Mouse (Mus musculus) intestine, embryonic 15.5 days (tissue): ENCODE results near the gene Samd4. TPM values are rescaled to one million over a fixed set of nuclear protein-coding genes. Genes with fewer than 3 reads are reported as not detected.

Experiments used
- ATAC-seq: fragments of 200-750 bp; cut with Nextera tagmentation; 2 replicates; pipeline ENCODE4 v1.8.0; 2017; ENCODE audit warnings: moderate TSS enrichment, moderate library complexity
- H3K27ac ChIP-seq: fragments of 300-500 bp; sonication (generic); 2 replicates; pipeline ENCODE4 v1.5.1; 2015; ENCODE audit warnings: mild to moderate bottlenecking, inconsistent platforms
- H3K27me3 ChIP-seq: fragments of 300-500 bp; sonication (generic); replicated peaks from 2 replicates; pipeline ENCODE4 v1.6.1; 2015; ENCODE audit warnings: inconsistent platforms
- H3K36me3 ChIP-seq: fragments of 300-500 bp; sonication (generic); 2 replicates; pipeline ENCODE4 v1.6.1; 2015; ENCODE audit warnings: inconsistent platforms
- H3K4me1 ChIP-seq: fragments of 300-500 bp; sonication (generic); replicated peaks from 2 replicates; pipeline ENCODE4 v1.6.1; 2015; ENCODE audit warnings: inconsistent platforms
- H3K4me2 ChIP-seq: fragments of 300-500 bp; sonication (generic); replicated peaks from 2 replicates; pipeline ENCODE4 v1.6.1; 2015; ENCODE audit warnings: mild to moderate bottlenecking, inconsistent platforms
- H3K4me3 ChIP-seq: fragments of 300-500 bp; sonication (generic); replicated peaks from 2 replicates; pipeline ENCODE4 v1.5.1; 2015; ENCODE audit warnings: inconsistent platforms
- H3K9ac ChIP-seq: fragments of 300-500 bp; sonication (generic); 2 replicates; pipeline ENCODE4 v1.6.1; 2015; ENCODE audit warnings: inconsistent platforms
- H3K9me3 ChIP-seq: fragments of 300-500 bp; sonication (generic); 2 replicates; pipeline ENCODE4 v1.6.1; 2016; ENCODE audit warnings: inconsistent platforms
- WGBS: fragments of 180-500 bp; shearing (Covaris S2); methylation state at CpG from one replicate; pipeline ENCODE4 v1.1.7; 2015; 5-methylcytosine and 5-hydroxymethylcytosine counted together
- polyA plus RNA-seq: library from polyadenylated mRNA; unstranded; fragments of >200 nt; fragmentation: Nextera tagmentation; extraction: Ambion mirVana; gene quantifications from 2 replicates; pipeline ENCODE4 v1.2.1, GENCODE M21; 2015

Samd4 gene
- polyA plus RNA-seq, 1 experiment from 2014 or later, result 5.4 TPM

GRCm38 (mm10) chr14:47065067-47065466 is 182.4 kb downstream of the Samd4 start:
- 46% methylated on average over 5 of the region's 5 CpGs for WGBS
- ATAC-seq, result no peak
- Histone ChIP-seq H3K27me3 (no peaks in the 10 kb centered on the region), H3K4me1 (no peaks in the 10 kb centered on the region), H3K36me3 (no peaks in the 10 kb centered on the region), H3K9ac (no peak overlapping the region), H3K4me3 (no peak overlapping the region), H3K27ac (no peak overlapping the region), H3K4me2 (no peak overlapping the region), H3K9me3 (no peaks in the 10 kb centered on the region)

- no peaks in the 10 kb centered on the region for H3K36me3 ChIP-seq
- no peaks in the 10 kb centered on the region for H3K9me3 ChIP-seq
- no peak for ATAC-seq
- WGBS, result 76% methylated on average over 5 of the region's 5 CpGs
- no peak overlapping the region for H3K4me2 ChIP-seq
- no peak overlapping the region for H3K9ac ChIP-seq
- H3K27ac ChIP-seq, result no peak overlapping the region
- H3K27me3 ChIP-seq, result no peaks in the 10 kb centered on the region
- H3K4me1 ChIP-seq, result no peaks in the 10 kb centered on the region
- H3K4me3 ChIP-seq, result no peak overlapping the region
Measured at GRCm38 (mm10) chr14:47066901-47067300, 184.2 kb downstream of the Samd4 start.

GRCm38 (mm10) chr14:47074045-47074666 is 191.5 kb downstream of the Samd4 start:
- Histone ChIP-seq H3K27ac (no peak overlapping the region), H3K4me1 (no peaks in the 10 kb centered on the region), H3K27me3 (no peaks in the 10 kb centered on the region), H3K9ac (no peak overlapping the region), H3K36me3 (no peaks in the 10 kb centered on the region), H3K9me3 (no peaks in the 10 kb centered on the region), H3K4me3 (no peak overlapping the region), H3K4me2 (no peak overlapping the region)
- no peak for ATAC-seq
- 74% methylated on average over 18 of the region's 18 CpGs for WGBS

- WGBS, result 74% methylated on average over 14 of the region's 14 CpGs
- Histone ChIP-seq H3K36me3 (no peaks in the 10 kb centered on the region), H3K4me1 (no peaks in the 10 kb centered on the region), H3K9me3 (no peaks in the 10 kb centered on the region), H3K27me3 (no peaks in the 10 kb centered on the region), H3K4me3 (no peak overlapping the region), H3K4me2 (no peak overlapping the region), H3K27ac (no peak overlapping the region), H3K9ac (no peak overlapping the region)
- ATAC-seq, result no peak
Measured at GRCm38 (mm10) chr14:47075010-47075677, 192.5 kb downstream of the Samd4 start.

GRCm38 (mm10) chr14:47075856-47076255 is 193.2 kb downstream of the Samd4 start:
- H3K4me2 ChIP-seq, result no peak overlapping the region
- 90% methylated on average over 5 of the region's 5 CpGs for WGBS

GRCm38 (mm10) chr14:47076956-47077575 is 194.4 kb downstream of the Samd4 start:
- Histone ChIP-seq H3K27ac (no peak overlapping the region), H3K9me3 (no peaks in the 10 kb centered on the region), H3K9ac (no peak overlapping the region), H3K4me3 (no peak overlapping the region), H3K4me1 (no peaks in the 10 kb centered on the region), H3K27me3 (no peaks in the 10 kb centered on the region), H3K36me3 (no peaks in the 10 kb centered on the region), H3K4me2 (no peak overlapping the region)
- no peak for ATAC-seq
- 94% methylated on average over 14 of the region's 14 CpGs for WGBS

More at GRCm38 (mm10) chr14:47075856-47076255, 193.2 kb downstream of the Samd4 start:
- Histone ChIP-seq H3K4me1 (no peaks in the 10 kb centered on the region), H3K4me3 (no peak overlapping the region), H3K27me3 (no peaks in the 10 kb centered on the region), H3K36me3 (no peaks in the 10 kb centered on the region), H3K27ac (no peak overlapping the region), H3K9ac (no peak overlapping the region), H3K9me3 (no peaks in the 10 kb centered on the region)
- ATAC-seq, result no peak

GRCm38 (mm10) chr14:47077576-47077970 is 194.9 kb downstream of the Samd4 start:
- no peak overlapping the region for H3K27ac ChIP-seq
- no peaks in the 10 kb centered on the region for H3K9me3 ChIP-seq
- no peaks in the 10 kb centered on the region for H3K36me3 ChIP-seq
- no peak overlapping the region for H3K4me3 ChIP-seq
- H3K4me1 ChIP-seq, result no peaks in the 10 kb centered on the region
- H3K27me3 ChIP-seq, result no peaks in the 10 kb centered on the region
- 87% methylated on average over 3 of the region's 3 CpGs for WGBS
- no peak overlapping the region for H3K4me2 ChIP-seq
- no peak for ATAC-seq
- no peak overlapping the region for H3K9ac ChIP-seq

GRCm38 (mm10) chr14:47079911-47080310 is 197.3 kb downstream of the Samd4 start:
- no peak overlapping the region for H3K4me3 ChIP-seq
- no peaks in the 10 kb centered on the region for H3K36me3 ChIP-seq
- ATAC-seq, result no peak
- H3K4me2 ChIP-seq, result no peak overlapping the region
- H3K9ac ChIP-seq, result no peak overlapping the region
- no peak overlapping the region for H3K27ac ChIP-seq
- H3K4me1 ChIP-seq, result no peaks in the 10 kb centered on the region
- 95% methylated on average over 7 of the region's 7 CpGs for WGBS
- H3K9me3 ChIP-seq, result no peaks in the 10 kb centered on the region
- no peaks in the 10 kb centered on the region for H3K27me3 ChIP-seq

GRCm38 (mm10) chr14:47083311-47083710 is 200.7 kb downstream of the Samd4 start:
- Histone ChIP-seq H3K9ac (no peak overlapping the region), H3K4me2 (no peak overlapping the region), H3K9me3 (no peaks in the 10 kb centered on the region), H3K4me1 (0 out of 2 replicates have a peak, but pooled peaks cover 5% of the 10 kb centered on the region), H3K27ac (no peak overlapping the region), H3K36me3 (no peaks in the 10 kb centered on the region), H3K27me3 (no peaks in the 10 kb centered on the region), H3K4me3 (no peak overlapping the region)
- ATAC-seq, result no peak
- 74% methylated on average over 9 of the region's 9 CpGs for WGBS

- 82% methylated on average over 6 of the region's 6 CpGs for WGBS
- H3K4me1 ChIP-seq, result 0 out of 2 replicates have a peak, but pooled peaks cover 5% of the 10 kb centered on the region
- ATAC-seq, result no peak
- H3K4me2 ChIP-seq, result no peak overlapping the region
- H3K36me3 ChIP-seq, result no peaks in the 10 kb centered on the region
- H3K9me3 ChIP-seq, result no peaks in the 10 kb centered on the region
- no peak overlapping the region for H3K27ac ChIP-seq
- H3K9ac ChIP-seq, result no peak overlapping the region
- no peak overlapping the region for H3K4me3 ChIP-seq
- no peaks in the 10 kb centered on the region for H3K27me3 ChIP-seq
Measured at GRCm38 (mm10) chr14:47083838-47084237, 201.2 kb downstream of the Samd4 start.

- 86% methylated on average over 2 of the region's 2 CpGs for WGBS
Measured at GRCm38 (mm10) chr14:47084686-47085085, 202.0 kb downstream of the Samd4 start.

GRCm38 (mm10) chr14:47086123-47086522 is 203.5 kb downstream of the Samd4 start:
- 63% methylated on average over 3 of the region's 3 CpGs for WGBS

More at GRCm38 (mm10) chr14:47084686-47085085, 202.0 kb downstream of the Samd4 start:
- H3K27me3 ChIP-seq, result no peaks in the 10 kb centered on the region
- no peak for ATAC-seq
- H3K9me3 ChIP-seq, result no peaks in the 10 kb centered on the region
- H3K27ac ChIP-seq, result no peak overlapping the region
- 0 out of 2 replicates have a peak, but pooled peaks cover 5% of the 10 kb centered on the region for H3K4me1 ChIP-seq
- H3K4me3 ChIP-seq, result no peak overlapping the region
- H3K9ac ChIP-seq, result no peak overlapping the region
- no peak overlapping the region for H3K4me2 ChIP-seq
- no peaks in the 10 kb centered on the region for H3K36me3 ChIP-seq

More at GRCm38 (mm10) chr14:47086123-47086522, 203.5 kb downstream of the Samd4 start:
- no peak overlapping the region for H3K27ac ChIP-seq
- H3K4me2 ChIP-seq, result no peak overlapping the region
- H3K9me3 ChIP-seq, result no peaks in the 10 kb centered on the region
- ATAC-seq, result no peak
- H3K4me3 ChIP-seq, result no peak overlapping the region
- no peaks in the 10 kb centered on the region for H3K27me3 ChIP-seq
- H3K9ac ChIP-seq, result no peak overlapping the region
- H3K4me1 ChIP-seq, result 0 out of 2 replicates have a peak, but pooled peaks cover 5% of the 10 kb centered on the region
- H3K36me3 ChIP-seq, result no peaks in the 10 kb centered on the region
